Mouse (Mus musculus) kidney, postnatal 0 days (tissue): ENCODE results near the gene Skap2. TPM values are rescaled to one million over a fixed set of nuclear protein-coding genes. Genes with fewer than 3 reads are reported as not detected.

ENCODE experiments used
- ATAC-seq: fragments of 200-750 bp; cut with Nextera tagmentation; replicated peaks from 2 replicates; pipeline ENCODE4 v1.8.0; 2017; ENCODE audit warnings: low read depth, moderate number of reproducible peaks, moderate TSS enrichment, moderate library complexity; ENCODE audit not compliant: low FRiP score
- DNase-seq: peaks from one replicate; pipeline ENCODE4 v3.0.0-alpha.2; 2016; ENCODE audit warnings: low spot score
- H3K27ac ChIP-seq: fragments of 300-500 bp; sonication (generic); 2 replicates; pipeline ENCODE4 v1.5.1; 2014; ENCODE audit warnings: mild to moderate bottlenecking
- H3K27me3 ChIP-seq: fragments of 300-500 bp; sonication (generic); 2 replicates; pipeline ENCODE4 v1.6.1; 2014; ENCODE audit warnings: low read length, mixed read lengths; ENCODE audit not compliant: insufficient read depth
- H3K36me3 ChIP-seq: fragments of 300-500 bp; sonication (generic); 2 replicates; pipeline ENCODE4 v1.6.1; 2014; ENCODE audit warnings: low read length, mixed read lengths; ENCODE audit not compliant: insufficient read depth
- H3K4me1 ChIP-seq: fragments of 300-500 bp; sonication (generic); replicated peaks from 2 replicates; pipeline ENCODE4 v1.6.1; 2014; ENCODE audit warnings: antibody characterized with exemption, low read length, mixed read lengths; ENCODE audit not compliant: insufficient read depth
- H3K4me2 ChIP-seq: fragments of 300-500 bp; sonication (generic); 2 replicates; pipeline ENCODE4 v1.6.1; 2014; ENCODE audit warnings: mild to moderate bottlenecking, low read length, moderate library complexity, mixed read lengths
- H3K4me3 ChIP-seq: fragments of 300-500 bp; sonication (generic); replicated peaks from 2 replicates; pipeline ENCODE4 v1.5.1; 2014; ENCODE audit warnings: low read depth, low read length
- H3K9ac ChIP-seq: fragments of 300-500 bp; sonication (generic); 2 replicates; pipeline ENCODE4 v1.6.1; 2014; ENCODE audit warnings: low read depth, low read length
- H3K9me3 ChIP-seq: fragments of 300-500 bp; sonication (generic); replicated peaks from 2 replicates; pipeline ENCODE4 v1.6.1; 2016; ENCODE audit warnings: low read length, inconsistent platforms, mixed read lengths
- CTCF ChIP-seq: IDR thresholded peaks from 2 replicates; pipeline ENCODE4 v1.5.1; 2016; ENCODE audit warnings: antibody characterized with exemption, low read depth, mild to moderate bottlenecking, moderate library complexity
- WGBS: fragments of 180-500 bp; shearing (Covaris S2); extraction: QIAGEN DNeasy Blood & Tissue Kit; methylation state at CpG from one replicate; pipeline ENCODE4 v1.1.7; 2014; 5-methylcytosine and 5-hydroxymethylcytosine counted together
- polyA plus RNA-seq: library from polyadenylated mRNA; unstranded; fragments of >200 nt; fragmentation: Nextera tagmentation; extraction: Ambion mirVana; gene quantifications from 2 replicates; pipeline ENCODE4 v1.2.1, GENCODE M21; 2015

Skap2 gene
- polyA plus RNA-seq, 1 experiment from 2014 or later, result 35.6 TPM

GRCm38 (mm10) chr6:51860300-51860699, 152.0 kb downstream of the Skap2 start:
- Histone ChIP-seq H3K27me3 (no peaks in the 10 kb centered on the region), H3K36me3 (no peaks in the 10 kb centered on the region), H3K9ac (no peak overlapping the region), H3K4me3 (no peak overlapping the region), H3K27ac (no peak overlapping the region), H3K4me2 (no peak overlapping the region), H3K9me3 (no peaks in the 10 kb centered on the region), H3K4me1 (no peaks in the 10 kb centered on the region)
- TF ChIP-seq CTCF, result no peak
- DNase-seq (peak; percentile 67), ATAC-seq (no peak)
- WGBS, result 24% methylated on average over 8 of the region's 8 CpGs

GRCm38 (mm10) chr6:51857821-51858220, 154.5 kb downstream of the Skap2 start:
- Histone ChIP-seq H3K4me2 (no peak overlapping the region), H3K4me3 (no peak overlapping the region), H3K9ac (no peak overlapping the region), H3K4me1 (no peaks in the 10 kb centered on the region), H3K27me3 (no peaks in the 10 kb centered on the region), H3K9me3 (no peaks in the 10 kb centered on the region), H3K27ac (no peak overlapping the region), H3K36me3 (no peaks in the 10 kb centered on the region)
- WGBS, result under 1% methylated on average over 11 of the region's 11 CpGs
- ATAC-seq (peak; percentile 68), DNase-seq (peak; percentile 99)
- peak; percentile 100 for TF ChIP-seq CTCF

GRCm38 (mm10) chr6:51853291-51853690, 159.1 kb downstream of the Skap2 start:
- no peaks in the 10 kb centered on the region for H3K36me3 ChIP-seq
- H3K4me3 ChIP-seq, result no peak overlapping the region
- no peaks in the 10 kb centered on the region for H3K9me3 ChIP-seq
- TF ChIP-seq CTCF, result no peak
- H3K4me1 ChIP-seq, result no peaks in the 10 kb centered on the region
- DNase-seq (no peak), ATAC-seq (no peak)
- H3K27ac ChIP-seq, result no peak overlapping the region
- no peak overlapping the region for H3K9ac ChIP-seq
- no peak overlapping the region for H3K4me2 ChIP-seq
- WGBS, result 88% methylated on average over 3 of the region's 3 CpGs
- peaks cover 6% of the 10 kb centered on the region for H3K27me3 ChIP-seq

- Histone ChIP-seq H3K9me3 (no peaks in the 10 kb centered on the region), H3K27me3 (peaks cover 6% of the 10 kb centered on the region), H3K4me2 (no peak overlapping the region), H3K4me1 (no peaks in the 10 kb centered on the region), H3K9ac (no peak overlapping the region), H3K27ac (no peak overlapping the region), H3K36me3 (no peaks in the 10 kb centered on the region), H3K4me3 (no peak overlapping the region)
- DNase-seq (no peak), ATAC-seq (no peak)
- TF ChIP-seq CTCF, result no peak
- 75% methylated on average over 4 of the region's 4 CpGs for WGBS
These were observed 159.7 kb downstream of the Skap2 start for GRCm38 (mm10) chr6:51852643-51853042.

- Histone ChIP-seq H3K4me1 (no peaks in the 10 kb centered on the region), H3K4me2 (no peak overlapping the region), H3K27me3 (peaks cover 9% of the 10 kb centered on the region), H3K9ac (no peak overlapping the region), H3K9me3 (no peaks in the 10 kb centered on the region), H3K27ac (no peak overlapping the region), H3K4me3 (no peak overlapping the region), H3K36me3 (no peaks in the 10 kb centered on the region)
- no peak for TF ChIP-seq CTCF
- no peak for DNase-seq
- ATAC-seq, result no peak
- WGBS, result 21% methylated on average over 7 of the region's 7 CpGs
These were observed 160.8 kb downstream of the Skap2 start for GRCm38 (mm10) chr6:51851544-51851943.

GRCm38 (mm10) chr6:51850030-51850817, 162.1 kb downstream of the Skap2 start:
- ATAC-seq (no peak), DNase-seq (no peak)
- H3K9ac ChIP-seq, result no peak overlapping the region
- H3K4me2 ChIP-seq, result no peak overlapping the region
- WGBS, result 57% methylated on average over 13 of the region's 13 CpGs
- peaks cover 12% of the 10 kb centered on the region for H3K27me3 ChIP-seq
- no peak for TF ChIP-seq CTCF
- no peak overlapping the region for H3K4me3 ChIP-seq
- no peaks in the 10 kb centered on the region for H3K9me3 ChIP-seq
- H3K36me3 ChIP-seq, result no peaks in the 10 kb centered on the region
- H3K27ac ChIP-seq, result no peak overlapping the region
- H3K4me1 ChIP-seq, result no peaks in the 10 kb centered on the region
